Mouse (Mus musculus): ENCODE data around the gene Opcml. TPM values are rescaled to one million over a fixed set of nuclear protein-coding genes. Genes with fewer than 3 reads are reported as not detected.

Gene Opcml
- polyA plus RNA-seq, 1 experiment from 2014 or later: 25.1 TPM

GRCm38 (mm10) chr9:28395222-28395621 is 604.6 kb downstream of the Opcml start:
- Histone ChIP-seq H3K4me2 (no peak overlapping the region), H3K4me1 (replicated peaks) (no peaks in the 10 kb centered on the region), H3K4me3 (no peak overlapping the region), H3K36me3 (no peaks in the 10 kb centered on the region), H3K27me3 (no peaks in the 10 kb centered on the region), H3K27ac (no peak overlapping the region), H3K9me3 (no peaks in the 10 kb centered on the region), H3K9ac (no peak overlapping the region)
- 48% methylated on average over 3 of the region's 3 CpGs for WGBS
- no peak for ATAC-seq (ENCODE audit: low FRiP score)

DNA sequence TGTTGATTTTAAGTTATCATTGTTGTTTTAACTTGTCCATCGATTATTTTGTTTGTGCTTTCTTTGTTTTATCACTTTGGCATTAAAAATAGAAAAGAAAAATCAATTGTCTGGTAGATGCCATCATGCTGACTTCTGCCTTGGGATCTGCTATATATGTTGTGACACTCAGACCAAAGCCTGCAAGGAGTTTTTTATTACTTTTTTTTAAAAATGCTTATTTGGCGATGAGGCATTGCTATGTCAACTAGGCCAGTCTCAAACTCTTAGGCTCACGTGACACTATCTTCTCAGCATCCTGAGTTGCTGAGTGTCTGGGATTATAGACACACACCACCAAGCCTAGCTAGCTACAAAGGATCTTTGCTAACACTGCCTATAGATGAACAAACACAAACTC is 605.1 kb downstream of the Opcml start:
- Histone ChIP-seq H3K4me2 (no peak overlapping the region), H3K27me3 (0 out of 2 replicates have a peak, but pooled peaks cover 3% of the 10 kb centered on the region), H3K4me3 (no peak overlapping the region), H3K9ac (no peak overlapping the region), H3K36me3 (no peaks in the 10 kb centered on the region), H3K27ac (no peak overlapping the region), H3K9me3 (no peaks in the 10 kb centered on the region), H3K4me1 (replicated peaks) (no peaks in the 10 kb centered on the region)
- ATAC-seq (ENCODE audit: low FRiP score): no peak
- 87% methylated on average over 3 of the region's 3 CpGs for WGBS

GRCm38 (mm10) chr9:28402770-28403650 is 612.4 kb downstream of the Opcml start:
- peaks cover 35% of the 10 kb centered on the region for H3K4me1 ChIP-seq (replicated peaks)
- H3K9me3 ChIP-seq: no peaks in the 10 kb centered on the region
- H3K4me2 ChIP-seq: peak overlapping the region; percentile 97
- peaks cover 28% of the 10 kb centered on the region for H3K27me3 ChIP-seq
- 2% methylated on average over 53 of the region's 56 CpGs for WGBS
- 0 out of 2 replicates have a peak overlapping the region, but pooled peaks have one; percentile 2 for H3K27ac ChIP-seq
- H3K36me3 ChIP-seq: no peaks in the 10 kb centered on the region
- peak; percentile 84 for ATAC-seq (ENCODE audit: low FRiP score)
- peak overlapping the region; percentile 79 for H3K9ac ChIP-seq
- peak overlapping the region; percentile 65 for H3K4me3 ChIP-seq

- Histone ChIP-seq H3K4me2 (peak overlapping the region; percentile 97), H3K9ac (peak overlapping the region; percentile 79), H3K27ac (0 out of 2 replicates have a peak overlapping the region, but pooled peaks have one; percentile 58), H3K36me3 (no peaks in the 10 kb centered on the region), H3K27me3 (peaks cover 28% of the 10 kb centered on the region), H3K4me1 (replicated peaks) (peaks cover 35% of the 10 kb centered on the region), H3K4me3 (peak overlapping the region; percentile 65), H3K9me3 (no peaks in the 10 kb centered on the region)
- 2% methylated on average over 30 of the region's 30 CpGs for WGBS
- peak; percentile 18; the same call in 1 of the 2 replicates for ATAC-seq (ENCODE audit: low FRiP score)
These were observed 613.4 kb downstream of the Opcml start for GRCm38 (mm10) chr9:28403831-28404562.

- H3K4me2 ChIP-seq: peak overlapping the region; percentile 97
- H3K9ac ChIP-seq: peak overlapping the region; percentile 79
- peak overlapping the region; percentile 35; the same call in 1 of the 2 replicates for H3K27ac ChIP-seq
- peak overlapping the region; percentile 65 for H3K4me3 ChIP-seq
- H3K9me3 ChIP-seq: no peaks in the 10 kb centered on the region
- H3K4me1 ChIP-seq (replicated peaks): peaks cover 35% of the 10 kb centered on the region
- peaks cover 28% of the 10 kb centered on the region for H3K27me3 ChIP-seq
- ATAC-seq (ENCODE audit: low FRiP score): no peak
- H3K36me3 ChIP-seq: no peaks in the 10 kb centered on the region
- WGBS: 66% methylated on average over 8 of the region's 8 CpGs
These were observed 614.0 kb downstream of the Opcml start for GRCm38 (mm10) chr9:28404616-28405015.

DNA sequence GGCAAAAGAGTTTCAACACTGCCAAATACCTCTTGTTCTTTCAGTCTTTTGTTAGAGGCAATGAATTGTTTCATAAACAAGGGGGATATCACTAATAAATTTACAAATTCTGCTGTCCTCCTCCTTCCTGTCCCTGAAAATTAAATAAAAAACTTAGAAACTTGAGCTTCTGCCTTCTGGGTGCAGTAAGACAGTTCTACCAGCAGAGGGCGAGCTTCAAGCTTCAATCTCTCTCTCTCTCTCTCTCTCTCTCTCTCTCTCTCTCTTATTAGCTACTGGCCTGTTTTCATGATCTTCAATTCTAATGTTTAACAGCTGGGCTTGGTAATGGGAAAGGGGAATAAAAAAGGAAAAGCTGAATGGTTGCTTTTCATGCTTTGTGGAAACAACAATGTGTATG is 615.2 kb downstream of the Opcml start:
- peak overlapping the region; percentile 97 for H3K4me2 ChIP-seq
- H3K27ac ChIP-seq: no peak overlapping the region
- H3K4me1 ChIP-seq (replicated peaks): peaks cover 35% of the 10 kb centered on the region
- 0% methylated on average over 1 of the region's 1 CpGs for WGBS
- H3K27me3 ChIP-seq: peaks cover 25% of the 10 kb centered on the region
- no peak for ATAC-seq (ENCODE audit: low FRiP score)
- H3K9me3 ChIP-seq: no peaks in the 10 kb centered on the region
- no peak overlapping the region for H3K9ac ChIP-seq
- no peak overlapping the region for H3K4me3 ChIP-seq
- no peaks in the 10 kb centered on the region for H3K36me3 ChIP-seq

GRCm38 (mm10) chr9:28420808-28421207 is 630.2 kb downstream of the Opcml start:
- H3K36me3 ChIP-seq: no peaks in the 10 kb centered on the region
- H3K4me2 ChIP-seq: no peak overlapping the region
- 91% methylated on average over 5 of the region's 5 CpGs for WGBS
- H3K9ac ChIP-seq: no peak overlapping the region
- H3K27me3 ChIP-seq: no peaks in the 10 kb centered on the region
- H3K4me3 ChIP-seq: no peak overlapping the region
- no peaks in the 10 kb centered on the region for H3K4me1 ChIP-seq (replicated peaks)
- H3K27ac ChIP-seq: no peak overlapping the region
- no peaks in the 10 kb centered on the region for H3K9me3 ChIP-seq
- ATAC-seq (ENCODE audit: low FRiP score): no peak

- no peaks in the 10 kb centered on the region; the same call in 1 of the 2 replicates for H3K4me1 ChIP-seq (replicated peaks)
- H3K27ac ChIP-seq: no peak overlapping the region
- ATAC-seq (ENCODE audit: low FRiP score): no peak
- no peaks in the 10 kb centered on the region for H3K9me3 ChIP-seq
- H3K4me3 ChIP-seq: no peak overlapping the region
- no peak overlapping the region for H3K9ac ChIP-seq
- no peaks in the 10 kb centered on the region for H3K27me3 ChIP-seq
- H3K36me3 ChIP-seq: no peaks in the 10 kb centered on the region
- H3K4me2 ChIP-seq: no peak overlapping the region
- 48% methylated on average over 12 of the region's 12 CpGs for whole genome bisulfite sequencing
These were observed 632.8 kb downstream of the Opcml start for GRCm38 (mm10) chr9:28423407-28423806.

DNA sequence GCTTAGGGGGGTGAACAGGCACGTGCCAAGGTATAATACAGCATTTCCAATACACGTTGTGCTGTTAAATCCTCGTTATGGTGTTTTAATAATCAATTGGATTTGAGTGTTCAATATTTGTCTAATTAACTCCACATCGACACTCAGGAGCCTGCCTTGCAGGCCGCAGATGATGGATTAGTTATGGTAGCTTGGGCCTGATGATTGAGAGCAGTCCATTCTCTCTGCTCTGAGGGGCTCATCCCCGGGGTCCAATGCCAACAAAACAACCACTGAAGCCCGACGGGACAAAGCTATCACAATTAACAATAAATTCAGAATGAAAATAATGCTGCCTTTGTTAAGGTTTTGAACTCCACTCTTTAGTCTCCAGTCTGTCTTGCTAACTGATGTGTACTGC is 641.6 kb downstream of the Opcml start:
- no peaks in the 10 kb centered on the region for H3K9me3 ChIP-seq
- H3K27me3 ChIP-seq: 0 out of 2 replicates have a peak, but pooled peaks cover 4% of the 10 kb centered on the region
- no peak for ATAC-seq (ENCODE audit: low FRiP score)
- H3K4me3 ChIP-seq: no peak overlapping the region
- H3K4me1 ChIP-seq (replicated peaks): peaks cover 7% of the 10 kb centered on the region; the same call in 1 of the 2 replicates
- no peak overlapping the region for H3K9ac ChIP-seq
- no peak overlapping the region for H3K27ac ChIP-seq
- H3K36me3 ChIP-seq: no peaks in the 10 kb centered on the region
- 24% methylated on average over 8 of the region's 8 CpGs for WGBS
- H3K4me2 ChIP-seq: no peak overlapping the region

- ATAC-seq (ENCODE audit: low FRiP score): no peak
- Histone ChIP-seq H3K27ac (no peak overlapping the region), H3K4me1 (replicated peaks) (peaks cover 21% of the 10 kb centered on the region), H3K4me3 (no peak overlapping the region), H3K27me3 (no peaks in the 10 kb centered on the region), H3K4me2 (no peak overlapping the region), H3K9me3 (no peaks in the 10 kb centered on the region), H3K36me3 (no peaks in the 10 kb centered on the region), H3K9ac (no peak overlapping the region)
- WGBS: 82% methylated on average over 4 of the region's 4 CpGs
These were observed 648.2 kb downstream of the Opcml start for GRCm38 (mm10) chr9:28438752-28439151.

DNA sequence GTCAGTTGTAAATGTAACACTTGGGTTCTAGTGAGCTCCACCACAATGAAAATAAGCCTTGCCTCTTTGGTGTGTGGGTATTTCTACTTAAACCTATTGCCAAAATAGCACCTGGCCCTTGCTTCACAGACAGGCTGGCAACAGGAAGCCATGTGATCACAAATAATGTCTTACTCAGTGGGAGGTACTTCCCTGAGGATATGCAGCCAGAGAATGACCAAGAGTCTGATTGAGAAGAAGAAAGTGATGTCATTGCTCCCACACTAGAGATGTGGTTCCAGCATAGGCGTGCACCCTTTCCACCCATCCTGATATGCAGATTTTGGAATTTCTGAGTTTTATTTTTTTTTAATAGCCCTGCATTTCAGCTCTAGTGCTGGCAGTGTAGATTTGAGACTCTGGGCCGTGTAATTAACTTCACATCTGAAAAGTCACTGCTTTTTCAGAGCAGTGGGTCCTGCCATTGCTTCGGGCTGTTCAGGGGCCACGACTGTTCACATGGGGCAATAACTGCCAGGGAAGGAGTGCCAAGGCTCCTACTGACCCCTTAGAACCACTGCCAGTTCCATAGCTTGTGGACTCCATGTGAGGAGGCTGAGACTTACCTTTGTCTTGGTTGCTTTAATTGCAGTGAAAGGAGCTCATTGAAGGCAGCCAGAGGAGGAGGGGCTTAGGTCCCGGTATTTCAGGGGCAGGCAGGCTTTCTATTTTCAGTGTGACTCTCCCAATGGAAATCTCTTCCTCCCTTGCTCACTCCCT is 649.0 kb downstream of the Opcml start:
- H3K9ac ChIP-seq: no peak overlapping the region
- H3K27ac ChIP-seq: peak overlapping the region; percentile 77
- WGBS: 53% methylated on average over 5 of the region's 5 CpGs
- no peaks in the 10 kb centered on the region for H3K27me3 ChIP-seq
- H3K4me1 ChIP-seq (replicated peaks): peaks cover 21% of the 10 kb centered on the region
- ATAC-seq (ENCODE audit: low FRiP score): peak; percentile 59; the same call in 1 of the 2 replicates
- H3K9me3 ChIP-seq: no peaks in the 10 kb centered on the region
- H3K4me2 ChIP-seq: no peak overlapping the region
- no peak overlapping the region for H3K4me3 ChIP-seq
- H3K36me3 ChIP-seq: no peaks in the 10 kb centered on the region

Measured in hindbrain, embryonic 13.5 days (tissue).